Mouse (Mus musculus) stomach, postnatal 0 days (tissue): ENCODE data around the gene Ctla4. TPM values are rescaled to one million over a fixed set of nuclear protein-coding genes. Genes with fewer than 3 reads are reported as not detected.

Experiments used
- ATAC-seq: fragments of 200-750 bp; cut with Nextera tagmentation; 2 replicates; pipeline ENCODE4 v1.8.0; 2017; ENCODE audit not compliant: low FRiP score, low TSS enrichment
- DNase-seq: peaks from one replicate; pipeline ENCODE4 v3.0.0-alpha.2; 2016; ENCODE audit warnings: low spot score
- H3K27ac ChIP-seq: fragments of 300-500 bp; sonication (generic); replicated peaks from 2 replicates; pipeline ENCODE4 v1.5.1; 2014; ENCODE audit warnings: mild to moderate bottlenecking, control low read depth
- H3K27me3 ChIP-seq: fragments of 300-500 bp; sonication (generic); 2 replicates; pipeline ENCODE4 v1.6.1; 2014; ENCODE audit warnings: low read length; ENCODE audit not compliant: control insufficient read depth, insufficient read depth
- H3K36me3 ChIP-seq: fragments of 300-500 bp; sonication (generic); 2 replicates; pipeline ENCODE4 v1.6.1; 2014; ENCODE audit warnings: low read length, mixed read lengths; ENCODE audit not compliant: control insufficient read depth, insufficient read depth
- H3K4me1 ChIP-seq: fragments of 300-500 bp; sonication (generic); replicated peaks from 2 replicates; pipeline ENCODE4 v1.6.1; 2014; ENCODE audit warnings: antibody characterized with exemption; ENCODE audit not compliant: control insufficient read depth, insufficient read depth
- H3K4me2 ChIP-seq: fragments of 300-500 bp; sonication (generic); replicated peaks from 2 replicates; pipeline ENCODE4 v1.6.1; 2014; ENCODE audit warnings: low read depth, mild to moderate bottlenecking, control low read depth, moderate library complexity
- H3K4me3 ChIP-seq: fragments of 300-500 bp; sonication (generic); 2 replicates; pipeline ENCODE4 v1.5.1; 2014; ENCODE audit warnings: low read depth, low read length, control low read depth
- H3K9ac ChIP-seq: fragments of 300-500 bp; sonication (generic); 2 replicates; pipeline ENCODE4 v1.6.1; 2014; ENCODE audit warnings: mild to moderate bottlenecking, low read length, control low read depth, mixed read lengths
- H3K9me3 ChIP-seq: fragments of 300-500 bp; sonication (generic); 2 replicates; pipeline ENCODE4 v1.6.1; 2016; ENCODE audit warnings: low read length; ENCODE audit not compliant: control insufficient read depth
- CTCF ChIP-seq: IDR thresholded peaks from 2 replicates; pipeline ENCODE4 v1.5.1; 2016; ENCODE audit warnings: antibody characterized with exemption, low read depth, mild to moderate bottlenecking, moderate library complexity
- EP300 ChIP-seq: optimal IDR thresholded peaks from 2 replicates; pipeline ENCODE3; 2016; ENCODE audit warnings: antibody characterized with exemption
- WGBS: fragments of 180-500 bp; shearing (Covaris S2); extraction: QIAGEN DNeasy Blood & Tissue Kit; methylation state at CpG from one replicate; pipeline ENCODE4 v1.1.7; 2014; 5-methylcytosine and 5-hydroxymethylcytosine counted together
- polyA plus RNA-seq: library from polyadenylated mRNA; unstranded; fragments of >200 nt; fragmentation: Nextera tagmentation; extraction: Ambion mirVana; gene quantifications from 2 replicates; pipeline ENCODE4 v1.2.1, GENCODE M21; 2015

The Ctla4 gene
- polyA plus RNA-seq, 1 experiment from 2014 or later = not detected

DNA sequence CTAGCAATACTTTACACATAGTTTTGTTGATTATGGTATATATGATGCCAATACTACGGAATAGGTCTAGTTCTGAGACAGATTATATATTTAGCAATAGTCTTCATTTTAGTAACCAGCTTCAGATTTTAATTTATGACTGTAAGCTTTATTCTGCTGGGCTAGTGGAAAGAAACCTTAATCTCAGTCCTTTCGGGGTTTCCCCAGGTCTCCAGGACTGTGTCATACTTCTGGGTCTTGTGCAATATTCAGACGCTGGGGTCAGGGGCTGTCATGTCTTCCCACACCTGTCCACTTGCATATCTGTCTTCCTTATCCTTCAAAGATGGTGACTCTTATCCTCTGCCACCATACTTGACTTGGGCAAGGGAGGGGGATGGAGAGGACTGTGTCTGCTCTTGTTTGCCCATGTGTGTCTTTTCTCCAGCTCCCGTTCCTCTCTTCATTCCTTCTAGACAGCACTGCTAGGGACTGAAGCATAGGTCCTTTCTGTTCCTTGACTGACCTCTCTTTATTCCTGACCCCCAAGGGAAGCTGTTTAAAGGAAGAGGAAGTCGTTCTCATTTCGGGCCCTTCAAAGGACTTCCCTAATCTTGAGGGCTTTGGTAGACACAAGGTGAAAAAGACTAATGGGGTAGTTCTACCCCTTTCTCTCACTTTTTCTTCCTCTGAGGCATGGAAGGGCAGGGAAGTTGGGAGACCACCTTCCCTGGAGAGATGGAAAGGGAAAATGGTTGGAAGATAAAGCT lies 50.3 kb downstream of the Ctla4 start:
- 75% methylated on average over 6 of the region's 6 CpGs for WGBS
- ATAC-seq (no peak), DNase-seq (no peak)
- Histone ChIP-seq H3K9ac (no peak overlapping the region), H3K9me3 (no peaks in the 10 kb centered on the region), H3K4me2 (no peak overlapping the region), H3K36me3 (no peaks in the 10 kb centered on the region), H3K4me3 (no peak overlapping the region), H3K4me1 (no peaks in the 10 kb centered on the region), H3K27me3 (no peaks in the 10 kb centered on the region), H3K27ac (no peak overlapping the region)
- TF ChIP-seq CTCF = no peak
- TF ChIP-seq EP300 = no peak

DNA sequence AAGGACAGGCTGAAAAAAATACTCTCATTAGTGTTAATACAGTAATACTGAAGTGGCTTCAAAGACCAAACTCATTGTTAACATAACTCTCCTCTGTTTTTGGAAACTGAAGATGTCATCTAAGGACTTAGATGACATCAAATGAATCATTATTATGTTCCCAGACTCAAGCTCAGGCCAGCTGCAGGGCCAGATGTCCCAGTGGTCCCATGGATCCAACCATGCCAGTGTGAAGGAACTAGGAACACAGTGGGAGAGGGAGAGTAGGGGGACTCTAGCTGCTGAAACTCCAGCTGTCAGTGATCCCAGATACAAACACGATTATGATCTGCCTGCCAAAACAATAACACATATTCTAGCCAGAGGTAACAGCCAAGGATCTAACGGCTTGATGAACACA lies 51.5 kb downstream of the Ctla4 start:
- no peaks in the 10 kb centered on the region for H3K4me1 ChIP-seq
- no peaks in the 10 kb centered on the region for H3K27me3 ChIP-seq
- H3K4me3 ChIP-seq = no peak overlapping the region
- TF ChIP-seq EP300 = no peak
- TF ChIP-seq CTCF = no peak
- H3K9ac ChIP-seq = no peak overlapping the region
- WGBS = 48% methylated on average over 2 of the region's 2 CpGs
- ATAC-seq (no peak), DNase-seq (no peak)
- no peaks in the 10 kb centered on the region for H3K36me3 ChIP-seq
- H3K9me3 ChIP-seq = no peaks in the 10 kb centered on the region
- no peak overlapping the region for H3K4me2 ChIP-seq
- no peak overlapping the region for H3K27ac ChIP-seq

DNA sequence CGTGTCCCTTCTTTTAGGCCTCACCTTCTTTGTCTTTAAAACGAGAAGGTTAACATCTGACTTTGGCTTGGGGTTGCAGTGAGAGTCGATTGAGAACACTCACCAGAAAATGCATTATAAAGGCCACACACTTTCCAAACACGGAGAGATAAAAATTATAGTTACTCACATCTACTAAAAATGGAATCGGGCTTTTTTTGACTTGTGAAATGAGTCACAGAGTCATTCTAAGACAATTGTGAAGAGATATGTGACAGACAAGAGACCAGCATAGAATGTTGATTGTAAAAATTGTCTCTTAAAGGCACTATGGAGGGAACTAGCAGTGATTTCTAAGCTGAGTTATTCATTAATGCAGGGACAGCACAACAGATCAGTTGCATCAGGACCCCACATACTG lies 52.2 kb downstream of the Ctla4 start:
- Histone ChIP-seq H3K27ac (no peak overlapping the region), H3K9me3 (no peaks in the 10 kb centered on the region), H3K4me2 (no peak overlapping the region), H3K27me3 (no peaks in the 10 kb centered on the region), H3K9ac (no peak overlapping the region), H3K4me3 (no peak overlapping the region), H3K36me3 (no peaks in the 10 kb centered on the region), H3K4me1 (no peaks in the 10 kb centered on the region)
- WGBS = 79% methylated on average over 5 of the region's 5 CpGs
- TF ChIP-seq CTCF = no peak
- no peak for TF ChIP-seq EP300
- DNase-seq (no peak), ATAC-seq (no peak)

DNA sequence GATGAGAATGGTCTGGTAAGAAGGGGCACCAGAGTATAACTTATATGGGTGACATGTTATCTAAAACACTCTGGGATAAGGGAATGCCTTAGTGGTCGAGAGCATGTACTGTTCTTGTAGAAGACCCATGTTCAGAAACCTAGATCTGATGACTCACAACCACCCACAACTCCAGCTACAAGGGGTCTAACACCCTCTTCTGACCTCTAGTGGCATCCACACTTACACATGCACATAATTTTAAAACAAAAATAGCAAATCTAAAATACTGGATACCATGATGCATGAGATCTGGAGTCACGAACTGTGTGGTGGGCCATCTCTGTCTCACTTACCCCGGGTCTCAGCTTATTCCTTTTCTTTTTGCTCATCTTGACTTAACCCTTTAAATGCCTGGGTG lies 53.2 kb downstream of the Ctla4 start:
- Histone ChIP-seq H3K36me3 (no peaks in the 10 kb centered on the region), H3K4me3 (no peak overlapping the region), H3K27me3 (no peaks in the 10 kb centered on the region), H3K4me2 (no peak overlapping the region), H3K9me3 (no peaks in the 10 kb centered on the region), H3K4me1 (no peaks in the 10 kb centered on the region), H3K9ac (no peak overlapping the region), H3K27ac (no peak overlapping the region)
- TF ChIP-seq EP300 = no peak
- TF ChIP-seq CTCF = no peak
- WGBS = 71% methylated on average over 3 of the region's 3 CpGs
- DNase-seq (no peak), ATAC-seq (no peak)

DNA sequence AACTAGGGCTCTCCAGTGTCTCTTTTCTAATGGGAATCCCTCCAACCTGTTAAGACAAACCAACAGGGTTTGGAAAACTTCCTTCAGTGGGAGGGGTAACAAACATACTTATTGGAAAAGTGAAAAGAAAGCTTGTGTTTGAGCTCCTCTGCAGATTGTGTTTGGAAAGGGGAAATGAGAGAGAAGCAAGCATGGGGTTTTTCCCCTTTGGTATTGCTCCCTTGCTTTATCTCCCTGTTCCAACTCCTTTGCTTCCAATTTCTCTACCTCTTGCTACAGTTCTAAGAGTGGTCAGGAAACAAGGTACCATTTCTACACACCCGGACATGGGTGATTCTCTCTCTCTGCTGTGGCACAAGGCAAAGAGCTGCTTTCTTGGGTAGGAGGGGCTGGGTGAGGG lies 53.8 kb downstream of the Ctla4 start:
- no peak for DNase-seq
- no peak overlapping the region for H3K27ac ChIP-seq
- no peak for ATAC-seq
- no peak overlapping the region for H3K4me3 ChIP-seq
- TF ChIP-seq CTCF (no peak), EP300 (no peak)
- no peaks in the 10 kb centered on the region for H3K9me3 ChIP-seq
- WGBS = 93% methylated on average over 1 of the region's 1 CpGs
- no peak overlapping the region for H3K9ac ChIP-seq
- H3K27me3 ChIP-seq = no peaks in the 10 kb centered on the region
- no peak overlapping the region for H3K4me2 ChIP-seq
- H3K36me3 ChIP-seq = no peaks in the 10 kb centered on the region
- H3K4me1 ChIP-seq = no peaks in the 10 kb centered on the region
